Mouse (Mus musculus) hindbrain, embryonic 10.5 days (tissue): ENCODE data around the gene Dnhd1. TPM values are rescaled to one million over a fixed set of nuclear protein-coding genes. Genes with fewer than 3 reads are reported as not detected.

ENCODE experiments used
- polyA plus RNA-seq: library from polyadenylated mRNA; unstranded; fragments of >200 nt; fragmentation: Nextera tagmentation; extraction: Ambion mirVana; gene quantifications from 2 replicates; pipeline ENCODE4 v1.2.1, GENCODE M21; 2016

The Dnhd1 gene
- polyA plus RNA-seq, 1 experiment from 2014 or later: 0.51 TPM

Other genes with a start within 250 kb of the Dnhd1 start
- gene Cnga4, start 246.3 kb upstream of the Dnhd1 start, polyA plus RNA-seq: 0.13 TPM in 1 of 2 replicates, not detected in the other
- gene Cckbr, start 225.1 kb upstream of the Dnhd1 start, polyA plus RNA-seq: 0.49 and 0.60 TPM in 2 replicates
- 23.0 and 32.2 TPM in 2 replicates for gene Cavin3, start 168.5 kb upstream of the Dnhd1 start, polyA plus RNA-seq
- gene Smpd1, start 96.5 kb upstream of the Dnhd1 start, polyA plus RNA-seq: 36.8 and 52.4 TPM in 2 replicates
- 118 and 171 TPM in 2 replicates for gene Apbb1, start 69.2 kb upstream of the Dnhd1 start, polyA plus RNA-seq
- 0.20 and 0.25 TPM in 2 replicates for gene Hpx, start 50.7 kb upstream of the Dnhd1 start, polyA plus RNA-seq
- gene Trim3, start 17.3 kb upstream of the Dnhd1 start, polyA plus RNA-seq: 40.9 and 42.2 TPM in 2 replicates
- gene Timm10b, start 10.8 kb upstream of the Dnhd1 start, polyA plus RNA-seq: 164 and 184 TPM in 2 replicates
- 58.4 and 69.7 TPM in 2 replicates for gene Arfip2, start 10.4 kb upstream of the Dnhd1 start, polyA plus RNA-seq
- 18.5 and 28.1 TPM in 2 replicates for gene Gm45799, start 10.3 kb upstream of the Dnhd1 start, polyA plus RNA-seq
- 234 and 240 TPM in 2 replicates for gene Ilk, start 85.8 kb downstream of the Dnhd1 start, polyA plus RNA-seq
- gene Rrp8, start 86.6 kb downstream of the Dnhd1 start, polyA plus RNA-seq: 33.6 and 36.2 TPM in 2 replicates
- 177 and 188 TPM in 2 replicates for gene Taf10, start 93.5 kb downstream of the Dnhd1 start, polyA plus RNA-seq
- 57.8 and 59.2 TPM in 2 replicates for gene Tpp1, start 101.4 kb downstream of the Dnhd1 start, polyA plus RNA-seq
- gene Dchs1, start 136.8 kb downstream of the Dnhd1 start, polyA plus RNA-seq: 9.3 and 13.4 TPM in 2 replicates
- 298 and 325 TPM in 2 replicates for gene Mrpl17, start 160.3 kb downstream of the Dnhd1 start, polyA plus RNA-seq